Mouse (Mus musculus): Measurements from ENCODE around the gene Klhl32. TPM values are rescaled to one million over a fixed set of nuclear protein-coding genes. Genes with fewer than 3 reads are reported as not detected.
"Not testable (repeated sequence)": the region's sequence is repeated elsewhere in the genome, so short reads cannot be mapped to it uniquely, and the experiment has no call there.

The Klhl32 gene
- 10 to 100 TPM; 13.4 to 15.2 TPM for total RNA-seq (2021)

- DNase-seq (ENCODE audit: low spot score in 2 of 2): peak; percentile 83 to 88
- intact Hi-C loops (cut with DNase I): loop anchor here (5.0 kb wide), 1 partner anchor 47 kb away; the partner anchor contains the start of gene Ndufaf4
Observed at GRCm38 (mm10) chr4:24850401-24851325, at the start of gene Klhl32. Klhl32 (minus strand) TSS chr4:24851124.

GRCm38 (mm10) chr4:24899146-24899545 is 48.2 kb upstream of the Klhl32 start:
- intact Hi-C loops (cut with DNase I): loop anchor here (5.0 kb wide), 1 partner anchor 47 kb away; the partner anchor contains the start of gene Klhl32

GRCm38 (mm10) chr4:24898636-24899035 is 47.7 kb upstream of the Klhl32 start:
- DNase-seq (ENCODE audit: low spot score in 2 of 2): no peak
- intact Hi-C loops (cut with DNase I): loop anchor here (5.0 kb wide), 1 partner anchor 46 kb away; the partner anchor contains the start of gene Klhl32

More at GRCm38 (mm10) chr4:24899146-24899545, 48.2 kb upstream of the Klhl32 start:
- DNase-seq (ENCODE audit: low spot score in 2 of 2): no peak

GRCm38 (mm10) chr4:24897851-24898515 is 47.1 kb upstream of the Klhl32 start, which contains the start of gene Ndufaf4:
Ndufaf4 (plus strand) TSS chr4:24898083.
- peak; percentile 98 for DNase-seq (ENCODE audit: low spot score in 2 of 2)
- intact Hi-C loops (cut with DNase I): loop anchor here (1.0 to 5.0 kb wide), 2 partner anchors 46 to 178 kb away; partner anchors contain the start of gene Klhl32

- intact Hi-C loops (cut with DNase I): loop anchor here (1.0 to 5.0 kb wide), 2 partner anchors 45 to 177 kb away; partner anchors contain the start of gene Klhl32
Observed at GRCm38 (mm10) chr4:24897351-24897750, 46.4 kb upstream of the Klhl32 start.

GRCm38 (mm10) chr4:24896829-24897228 is 45.9 kb upstream of the Klhl32 start:
- intact Hi-C loops (cut with DNase I): loop anchor here (1.0 to 5.0 kb wide), 2 partner anchors 45 to 177 kb away; partner anchors contain the start of gene Klhl32
- no peak for DNase-seq (ENCODE audit: low spot score in 2 of 2)

More at GRCm38 (mm10) chr4:24897351-24897750, 46.4 kb upstream of the Klhl32 start:
- no peak for DNase-seq (ENCODE audit: low spot score in 2 of 2)

GRCm38 (mm10) chr4:24894625-24895024 is 43.7 kb upstream of the Klhl32 start:
- DNase-seq (ENCODE audit: low spot score in 2 of 2): no peak
- intact Hi-C loops (cut with DNase I): loop anchor here (5.0 kb wide), 1 partner anchor 42 kb away; the partner anchor contains the start of gene Klhl32

GRCm38 (mm10) chr4:24892293-24892692 is 41.4 kb upstream of the Klhl32 start:
- intact Hi-C loops (cut with DNase I); DNase-seq (ENCODE audit: low spot score in 2 of 2): not testable (repeated sequence)

- DNase-seq (ENCODE audit: low spot score in 2 of 2); intact Hi-C loops (cut with DNase I): not testable (repeated sequence)
Observed at GRCm38 (mm10) chr4:24889386-24889785, 38.5 kb upstream of the Klhl32 start.

- intact Hi-C loops (cut with DNase I): no loop called here
- no peak for DNase-seq (ENCODE audit: low spot score in 2 of 2)
Observed at GRCm38 (mm10) chr4:24869230-24869629, 18.3 kb upstream of the Klhl32 start.

- no peak for DNase-seq (ENCODE audit: low spot score in 2 of 2)
- intact Hi-C loops (cut with DNase I): no loop called here
Observed at GRCm38 (mm10) chr4:24865691-24866090, 14.8 kb upstream of the Klhl32 start.

GRCm38 (mm10) chr4:24847406-24847805 is 3.5 kb downstream of the Klhl32 start:
- intact Hi-C loops (cut with DNase I): loop anchor here (5.0 kb wide), 1 partner anchor 50 kb away; no protein-coding TSS in a partner anchor
- no peak for DNase-seq (ENCODE audit: low spot score in 2 of 2)

- DNase-seq (ENCODE audit: low spot score in 2 of 2): no peak
- intact Hi-C loops (cut with DNase I): loop anchor here (5.0 kb wide), 1 partner anchor 48 kb away; no protein-coding TSS in a partner anchor
Observed at GRCm38 (mm10) chr4:24845546-24845945, 5.4 kb downstream of the Klhl32 start.

GRCm38 (mm10) chr4:24838567-24838966 is 12.4 kb downstream of the Klhl32 start:
- DNase-seq (ENCODE audit: low spot score in 2 of 2): no peak
- intact Hi-C loops (cut with DNase I): no loop called here

GRCm38 (mm10) chr4:24835555-24835954 is 15.4 kb downstream of the Klhl32 start:
- intact Hi-C loops (cut with DNase I): no loop called here
- DNase-seq (ENCODE audit: low spot score in 2 of 2): no peak

- intact Hi-C loops (cut with DNase I): no loop called here
- no peak for DNase-seq (ENCODE audit: low spot score in 2 of 2)
Observed at GRCm38 (mm10) chr4:24808316-24808715, 42.6 kb downstream of the Klhl32 start.

- no peak for DNase-seq (ENCODE audit: low spot score in 2 of 2)
- intact Hi-C loops (cut with DNase I): no loop called here
Observed at GRCm38 (mm10) chr4:24801881-24802280, 49.0 kb downstream of the Klhl32 start.

GRCm38 (mm10) chr4:24801343-24801742 is 49.6 kb downstream of the Klhl32 start:
- intact Hi-C loops (cut with DNase I): no loop called here

GRCm38 (mm10) chr4:24800345-24800936 is 50.5 kb downstream of the Klhl32 start:
- intact Hi-C loops (cut with DNase I): no loop called here
- DNase-seq (ENCODE audit: low spot score in 2 of 2): no peak

More at GRCm38 (mm10) chr4:24801343-24801742, 49.6 kb downstream of the Klhl32 start:
- DNase-seq (ENCODE audit: low spot score in 2 of 2): no peak
